Mouse (Mus musculus) erythroblast, embryonic 14.5 days (primary cell): Measurements from ENCODE around the gene Paqr6.
"Not testable (repeated sequence)": the region's sequence is repeated elsewhere in the genome, so short reads cannot be mapped to it uniquely, and the experiment has no call there.

ENCODE experiments used
- GATA1 ChIP-seq: IDR thresholded peaks from 2 replicates; pipeline ENCODE4 v1.6.1; 2012; ENCODE audit warnings: low read length, inconsistent platforms, mixed read lengths
- TAL1 ChIP-seq: IDR thresholded peaks from 3 replicates; pipeline ENCODE4 v1.6.1; 2012; ENCODE audit warnings: low read length, inconsistent platforms, mixed read lengths

- not testable (repeated sequence) for TF ChIP-seq GATA1, TAL1
These were observed 14.2 kb downstream of the Paqr6 start, which contains the start of gene Bglap2 for GRCm38 (mm10) chr3:88378599-88378998.
